Mouse (Mus musculus): ENCODE data around the gene Mettl21a.
"Not testable (repeated sequence)": the region's sequence is repeated elsewhere in the genome, so short reads cannot be mapped to it uniquely, and the experiment has no call there.

The Mettl21a gene

GRCm38 (mm10) chr1:64614801-64615345 lies 2.2 kb downstream of the Mettl21a start:
- no peak for DNase-seq (ENCODE audit: low spot score in 2 of 2)

DNA sequence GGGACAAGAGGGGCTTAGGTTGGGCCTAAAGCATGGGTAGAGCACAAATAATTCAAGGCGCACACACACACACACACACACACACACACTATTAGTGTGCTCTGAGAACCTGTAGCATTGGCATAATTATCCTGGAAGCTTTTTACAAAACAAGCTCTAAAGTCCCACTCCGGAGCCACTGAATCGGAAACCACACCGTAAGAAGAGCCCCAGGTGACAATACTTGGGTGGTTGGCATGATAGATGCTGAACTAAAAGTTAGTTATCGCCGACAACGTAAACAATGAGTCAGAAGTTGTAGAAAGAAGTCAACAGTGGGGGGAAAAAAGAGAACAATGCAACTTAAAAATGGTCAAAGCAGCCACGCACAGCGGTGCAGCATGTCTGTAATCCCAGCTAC lies 2.7 kb downstream of the Mettl21a start:
- DNase-seq (ENCODE audit: low spot score in 2 of 2), result no peak

DNA sequence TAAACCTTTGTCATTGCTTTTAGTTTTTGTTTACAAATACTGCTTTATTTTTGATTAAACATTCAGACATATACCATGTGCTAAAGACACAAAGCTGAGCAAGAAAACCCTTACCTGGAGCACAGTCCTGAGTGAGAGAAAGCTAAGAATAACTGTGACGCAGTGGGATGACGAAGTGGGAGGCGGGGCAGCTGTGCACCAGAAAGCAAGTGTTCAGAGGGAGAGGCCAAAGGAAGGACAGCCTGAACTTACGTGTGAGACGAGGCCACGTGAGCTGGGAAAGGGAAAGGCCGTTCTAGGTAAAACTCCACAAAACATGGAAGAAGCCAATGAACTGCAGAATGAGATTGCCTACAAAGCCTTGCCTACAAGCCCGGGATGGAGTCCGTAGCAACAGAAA lies 7.1 kb downstream of the Mettl21a start:
- no peak for DNase-seq (ENCODE audit: low spot score in 2 of 2)

- DNase-seq (ENCODE audit: low spot score in 2 of 2), result no peak
These were observed 7.9 kb downstream of the Mettl21a start for GRCm38 (mm10) chr1:64609145-64609544.

- no peak for DNase-seq (ENCODE audit: low spot score in 2 of 2)
These were observed 13.7 kb downstream of the Mettl21a start for GRCm38 (mm10) chr1:64603381-64603780.

DNA sequence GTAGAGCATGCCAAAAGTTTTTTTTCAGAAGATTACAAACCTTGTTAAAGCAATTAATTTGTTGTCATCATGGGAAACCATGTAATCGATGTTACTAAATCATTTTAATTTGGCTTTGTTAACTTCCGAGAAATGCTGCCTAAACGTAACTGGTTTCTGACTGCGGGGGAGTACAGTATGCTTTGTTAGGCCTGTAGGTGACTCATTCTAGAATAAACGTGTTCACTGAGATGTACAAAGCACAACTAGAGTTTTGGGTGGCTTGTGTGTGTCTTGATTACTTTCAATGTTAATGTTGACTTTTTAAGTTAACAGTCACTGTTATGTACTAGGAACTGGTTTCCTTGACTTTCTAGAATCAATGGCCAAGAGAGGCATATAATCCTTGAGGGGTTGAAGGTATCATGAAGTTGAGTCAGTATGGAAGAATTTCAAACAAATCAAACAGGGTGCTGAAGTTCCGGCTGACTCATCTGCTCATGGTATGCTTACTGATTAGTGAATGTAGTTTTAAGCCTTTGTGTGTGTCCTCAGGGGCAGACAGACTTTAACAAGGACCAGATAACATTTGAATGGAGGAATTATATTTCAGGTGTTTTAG lies 15.7 kb downstream of the Mettl21a start:
- no peak for DNase-seq (ENCODE audit: low spot score in 2 of 2)

DNA sequence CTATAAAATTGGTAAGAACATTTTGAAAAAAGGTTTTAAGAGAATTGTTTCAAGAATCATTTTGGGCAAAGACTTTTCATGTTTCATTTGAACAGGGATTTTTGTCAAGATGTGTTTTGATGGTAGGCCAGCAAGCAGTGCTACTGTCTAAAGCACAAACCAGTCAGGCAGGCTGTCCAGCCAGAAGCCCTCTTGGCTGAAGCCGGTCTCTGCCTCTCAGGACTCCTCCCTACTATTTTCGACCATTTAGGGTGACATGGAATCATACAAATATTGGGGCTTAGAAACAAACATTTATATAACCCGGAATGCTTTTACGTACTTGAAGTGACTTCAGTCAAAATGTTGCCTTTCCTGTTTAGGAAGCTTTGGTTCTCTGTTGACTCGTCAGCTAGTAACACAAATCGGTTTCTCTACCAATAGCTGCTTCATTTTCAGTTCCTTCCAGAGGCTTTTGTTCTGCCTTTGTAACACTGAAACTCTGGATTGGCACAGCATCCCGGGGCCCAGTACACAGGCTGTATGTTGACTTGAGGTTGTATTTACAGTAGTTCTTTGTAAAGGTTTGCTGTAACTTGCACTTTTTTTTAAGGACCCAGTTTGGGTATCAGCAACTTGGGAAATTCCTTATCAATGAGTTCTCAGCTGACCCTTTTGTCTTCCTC lies 16.5 kb downstream of the Mettl21a start:
- no peak for DNase-seq (ENCODE audit: low spot score in 2 of 2)

GRCm38 (mm10) chr1:64598926-64599325 lies 18.1 kb downstream of the Mettl21a start:
- no peak for DNase-seq (ENCODE audit: low spot score in 2 of 2)

DNA sequence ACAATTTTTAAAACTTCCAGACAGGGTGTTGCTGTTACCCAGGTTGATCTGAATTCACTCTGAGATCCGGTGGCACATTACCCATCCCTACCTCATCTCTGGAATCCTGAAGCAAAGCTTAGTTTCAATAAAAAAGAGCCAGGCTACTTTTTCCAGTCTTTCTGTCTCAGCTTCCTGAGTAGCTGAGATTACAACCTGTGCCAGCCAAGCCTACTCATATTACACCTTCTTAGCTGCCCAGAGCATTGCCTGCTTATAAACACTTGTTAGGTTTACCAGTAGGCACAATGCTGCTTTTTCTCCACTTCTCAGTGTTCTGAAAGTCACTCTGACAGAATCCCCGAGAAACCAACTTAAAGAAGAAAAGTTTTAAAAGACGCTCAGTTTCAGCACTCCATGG lies 38.2 kb downstream of the Mettl21a start:
- DNase-seq (ENCODE audit: low spot score in 2 of 2), result no peak

DNA sequence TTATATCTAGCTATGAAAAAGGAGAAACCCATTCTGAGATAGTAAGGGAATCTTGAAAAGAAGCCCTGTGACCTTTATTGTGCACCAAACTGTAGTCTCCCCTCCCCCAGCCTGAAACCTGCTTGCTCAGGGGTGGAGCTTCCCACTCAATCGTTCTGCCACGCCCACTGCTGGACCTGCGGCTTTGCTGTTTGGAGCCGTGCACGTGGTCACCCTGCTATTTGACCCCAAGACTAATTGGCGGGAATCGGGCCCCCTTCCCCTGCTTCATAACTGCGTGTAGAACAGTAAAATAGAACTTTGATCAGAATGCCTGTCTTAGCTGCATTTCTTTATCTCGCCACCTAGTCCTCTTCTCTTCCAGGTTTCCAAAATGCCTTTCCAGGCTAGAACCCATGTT lies 39.1 kb downstream of the Mettl21a start:
- DNase-seq (ENCODE audit: low spot score in 2 of 2), result not testable (repeated sequence)

GRCm38 (mm10) chr1:64576732-64577131 lies 40.3 kb downstream of the Mettl21a start:
- DNase-seq (ENCODE audit: low spot score in 2 of 2), result no peak

DNA sequence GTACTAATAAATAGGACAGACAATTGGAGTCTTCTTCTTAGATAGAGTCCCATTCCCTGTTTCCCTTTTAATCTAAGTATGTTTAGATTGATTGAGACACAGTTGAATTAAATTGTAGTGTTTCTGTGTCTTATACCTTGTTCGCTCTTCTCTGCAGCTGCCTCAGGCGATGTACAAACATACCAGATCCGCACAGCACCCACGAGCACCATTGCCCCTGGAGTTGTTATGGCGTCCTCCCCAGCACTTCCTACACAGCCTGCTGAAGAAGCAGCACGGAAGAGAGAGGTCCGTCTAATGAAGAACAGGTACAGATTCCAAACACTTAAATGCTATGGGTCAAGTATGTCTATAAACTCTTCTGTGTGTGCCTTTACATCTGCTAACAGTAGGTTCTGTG lies 41.0 kb downstream of the Mettl21a start:
- DNase-seq (ENCODE audit: low spot score in 2 of 2), result no peak

DNA sequence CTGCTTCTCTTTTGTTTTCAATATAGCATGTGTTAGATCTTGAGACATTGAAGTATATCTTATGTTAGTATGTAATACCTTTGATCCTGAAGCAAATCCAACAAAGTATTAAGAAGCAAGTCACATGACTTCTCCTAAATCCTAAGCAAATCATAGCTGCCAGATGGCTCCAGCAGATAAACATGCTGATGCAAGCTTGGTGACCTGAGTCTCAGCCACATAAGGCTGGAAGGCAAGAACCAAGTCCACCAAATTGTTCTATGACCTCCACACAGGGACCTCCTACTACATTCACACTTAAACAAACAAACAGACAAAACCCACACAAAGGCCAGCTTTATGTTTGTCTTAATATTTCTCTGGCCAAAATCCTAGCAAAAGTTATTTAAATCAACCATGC lies 48.8 kb downstream of the Mettl21a start:
- no peak for DNase-seq (ENCODE audit: low spot score in 2 of 2)

GRCm38 (mm10) chr1:64560105-64560504 lies 56.9 kb downstream of the Mettl21a start:
- DNase-seq (ENCODE audit: low spot score in 2 of 2), result no peak

Measured in spleen, postnatal 4 days (tissue).